Mouse (Mus musculus) left cerebral cortex, adult 9 months (tissue): ENCODE results near the gene Akap13.

ENCODE experiments used
- DNase-seq, 2 experiments: peaks; one replicate each; pipeline ENCODE4 v3.0.0; 2022; ENCODE audit warnings: low spot score in 2 of 2

Akap13 gene

DNA sequence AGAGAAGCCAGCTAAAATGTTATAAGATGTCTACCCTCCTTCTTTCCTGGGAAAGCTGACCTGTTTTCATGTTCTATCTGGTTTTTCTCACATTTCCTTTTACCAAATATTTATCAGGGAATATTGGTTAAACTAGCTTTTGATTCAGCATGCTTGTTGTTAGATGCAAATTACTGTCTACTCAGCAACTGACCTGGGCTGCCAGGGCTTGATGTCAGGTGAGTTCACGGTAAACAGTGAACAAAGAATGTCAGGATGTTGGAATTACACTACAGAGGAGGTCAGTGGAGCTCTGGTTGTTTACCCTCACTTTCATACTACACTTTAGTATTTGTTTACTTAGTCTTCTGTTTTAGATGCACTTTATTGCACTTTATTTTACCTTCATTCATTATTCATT is 5.0 kb downstream of the Akap13 start:
- no peak for DNase-seq

DNA sequence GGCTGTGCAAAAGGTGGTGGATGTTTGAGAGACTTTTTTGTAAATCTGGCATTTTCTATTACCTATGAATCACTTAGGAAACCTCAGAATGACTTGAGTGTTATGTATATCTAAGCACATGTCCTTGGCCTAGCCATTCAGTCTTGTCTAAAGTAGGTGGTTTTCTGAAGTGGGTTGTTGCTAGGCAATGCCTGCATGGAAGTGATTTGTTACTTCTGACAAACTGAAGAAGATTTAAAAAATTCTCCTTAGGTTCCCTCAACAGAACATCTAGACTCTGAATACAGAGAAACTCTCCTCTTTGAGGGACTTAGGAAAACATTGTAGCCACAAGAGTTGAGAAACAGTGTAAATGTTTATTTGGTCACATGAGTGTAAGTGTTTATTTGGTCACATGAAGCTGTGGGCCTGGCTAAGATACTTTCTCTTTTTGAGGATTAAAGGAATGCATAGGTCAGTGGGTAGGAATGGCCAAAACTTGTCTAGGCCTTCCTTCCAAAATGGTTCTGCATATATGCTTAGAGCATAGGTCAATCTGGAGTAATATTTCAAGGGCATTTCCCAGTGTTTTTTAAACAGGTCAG is 8.3 kb downstream of the Akap13 start:
- no peak for DNase-seq

DNA sequence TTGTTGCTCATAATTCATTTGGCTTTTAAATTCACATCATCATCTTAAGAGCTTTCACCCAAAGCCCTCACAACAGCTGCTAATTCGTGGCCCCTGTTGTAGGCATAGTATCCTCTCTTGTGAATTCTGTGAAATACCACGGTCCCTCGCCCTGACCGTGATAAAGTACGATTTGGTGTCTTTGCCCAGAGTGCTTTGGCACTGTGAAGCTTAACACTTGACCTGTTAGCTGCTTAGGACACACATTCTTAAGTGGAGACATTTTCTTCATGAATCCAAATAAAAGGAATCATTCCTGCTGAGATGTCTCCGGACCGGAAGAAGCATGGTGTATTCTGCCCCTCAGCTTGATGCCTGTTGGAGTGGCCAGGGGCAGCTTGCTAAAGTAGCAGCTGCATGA is 12.5 kb downstream of the Akap13 start:
- DNase-seq, result no peak

DNA sequence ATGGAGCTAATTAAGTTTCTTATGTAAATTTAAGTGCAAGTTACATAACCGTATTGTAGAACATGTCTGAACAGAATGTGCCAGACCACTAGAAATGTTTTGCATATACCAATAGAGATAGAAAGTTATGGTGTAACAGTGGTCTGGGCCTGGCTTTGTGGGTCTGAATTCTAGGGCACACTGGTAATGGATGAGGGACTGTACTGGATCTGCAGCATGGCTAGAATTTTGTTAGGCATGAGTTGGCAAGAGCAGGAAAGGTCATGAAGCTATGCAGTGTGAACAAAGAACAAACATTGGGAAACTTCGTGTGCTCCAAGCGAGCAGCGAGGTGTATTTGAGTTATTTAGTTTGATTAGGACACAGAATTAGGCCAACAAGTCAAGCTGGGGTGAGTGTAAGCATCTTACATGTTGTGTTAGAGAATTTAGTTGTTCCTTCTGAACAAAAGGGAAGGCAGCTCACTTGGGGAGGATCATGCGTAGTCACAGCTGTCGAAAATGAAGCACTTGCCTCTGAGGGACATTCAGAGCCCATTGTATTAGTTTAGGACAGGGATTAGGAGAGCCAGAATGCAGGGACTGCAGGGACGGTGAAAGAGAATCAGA is 15.1 kb downstream of the Akap13 start:
- DNase-seq, result no peak

- DNase-seq, result no peak
These were observed 17.2 kb downstream of the Akap13 start for GRCm38 (mm10) chr7:75472316-75473195.

DNA sequence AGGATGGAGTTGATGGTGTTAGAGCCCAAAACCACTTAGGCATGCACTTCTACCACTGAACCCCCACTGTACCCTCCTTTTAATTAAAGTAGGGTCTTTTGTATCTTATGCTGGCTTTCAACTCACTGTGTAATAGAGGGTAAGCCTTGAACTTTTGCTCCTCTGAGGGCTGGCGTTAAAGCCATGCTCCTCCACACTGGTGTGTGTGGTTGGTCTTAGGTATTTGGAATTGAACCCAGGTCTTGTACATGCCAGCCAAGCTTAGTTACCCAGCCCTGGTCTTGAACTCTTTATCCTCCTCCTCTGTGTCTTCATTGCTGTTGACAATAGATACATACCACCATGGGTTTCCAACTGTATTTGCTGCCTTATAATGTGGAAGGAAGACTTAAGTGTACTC is 18.0 kb downstream of the Akap13 start:
- no peak for DNase-seq

DNA sequence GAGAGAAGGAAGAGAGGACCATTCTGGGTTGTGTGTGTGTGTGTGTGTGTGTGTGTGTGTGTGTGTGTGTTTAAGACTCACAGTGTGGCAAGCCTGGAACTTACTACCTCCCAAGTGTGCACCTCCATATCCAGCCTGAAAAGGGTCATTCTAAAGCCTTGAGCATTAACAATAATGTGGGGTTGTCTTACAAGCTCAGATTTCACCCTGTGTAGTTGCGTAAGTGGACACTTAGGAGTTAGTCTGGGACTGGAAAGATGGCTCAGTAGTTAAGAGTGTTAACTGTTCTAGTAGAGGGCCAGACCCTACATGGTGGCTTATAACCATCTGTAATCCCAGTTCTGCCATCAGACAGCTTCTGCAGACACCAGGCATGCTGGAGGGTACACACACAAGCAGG is 18.7 kb downstream of the Akap13 start:
- DNase-seq, result no peak

DNA sequence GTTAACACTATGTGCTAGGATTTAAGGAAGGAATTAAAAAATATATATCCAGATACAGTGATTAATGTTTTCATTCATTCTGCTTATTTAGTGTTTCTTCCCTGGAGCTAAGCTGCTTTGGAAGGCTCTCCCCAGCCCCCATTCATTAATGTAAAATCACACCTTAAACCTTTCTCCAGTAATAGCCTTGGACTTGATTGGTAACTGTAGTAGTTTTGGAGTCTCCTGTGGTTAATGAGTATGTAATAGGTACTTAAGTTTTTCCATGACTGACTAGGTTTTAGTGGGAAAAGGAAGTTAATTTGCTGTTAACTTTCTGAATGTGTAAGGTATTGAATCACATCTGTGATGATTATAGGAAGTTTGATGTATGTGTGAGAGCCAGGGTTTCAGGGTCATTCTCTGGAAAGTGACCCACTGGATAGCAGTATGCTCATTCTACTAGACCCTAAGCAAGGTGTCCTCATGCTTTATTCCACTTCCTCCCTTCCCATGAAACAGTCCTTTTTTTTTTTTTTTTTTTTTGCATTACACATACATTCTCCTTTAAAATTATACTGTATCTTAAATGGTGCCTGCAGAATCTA is 19.3 kb downstream of the Akap13 start:
- DNase-seq, result no peak

- no peak for DNase-seq
These were observed 22.7 kb downstream of the Akap13 start for GRCm38 (mm10) chr7:75478060-75478459.

GRCm38 (mm10) chr7:75480721-75481426 is 25.5 kb downstream of the Akap13 start:
- no peak for DNase-seq

DNA sequence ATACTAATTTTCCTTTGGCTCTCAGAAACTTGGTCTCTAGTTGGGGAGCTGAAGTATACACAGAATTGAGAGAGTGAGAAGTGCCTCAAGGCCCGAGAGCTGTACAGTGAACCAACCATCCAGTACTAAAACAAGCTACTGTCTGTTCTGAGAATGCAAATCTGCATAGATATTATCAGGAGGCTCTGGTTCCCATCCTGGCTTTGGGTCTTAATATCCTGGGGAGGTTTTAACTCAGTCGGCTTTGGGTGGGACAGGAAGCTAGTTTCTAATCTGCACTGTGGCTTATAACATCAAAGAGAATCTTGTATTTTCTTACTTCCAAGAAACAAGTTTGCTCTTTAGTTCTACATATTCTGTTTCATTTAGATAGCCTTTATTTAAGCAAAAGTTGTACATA is 30.7 kb downstream of the Akap13 start:
- DNase-seq, result no peak

DNA sequence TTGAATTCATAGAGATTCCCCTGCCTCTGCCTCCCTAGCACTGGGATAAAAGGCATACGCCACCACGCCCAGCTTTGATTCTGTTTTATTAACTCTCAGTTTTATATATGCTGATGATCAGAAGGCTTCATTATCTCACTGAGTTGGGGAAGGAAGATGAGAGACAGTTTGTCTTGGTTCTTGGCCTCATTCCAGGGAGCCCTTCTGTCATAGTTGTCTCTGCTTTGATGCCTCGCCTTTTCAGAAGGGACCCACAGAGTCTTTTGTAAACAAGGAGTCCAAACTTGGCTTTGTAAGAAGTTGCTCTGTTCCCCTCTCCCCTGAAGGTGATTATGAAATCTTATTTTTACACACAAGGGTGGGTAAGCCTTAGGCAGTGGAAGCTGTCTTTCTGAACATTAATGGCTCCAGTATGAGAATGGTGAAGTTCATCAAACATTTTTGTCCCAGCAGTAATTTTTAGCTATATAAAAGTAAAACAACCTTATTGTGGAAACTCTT is 40.7 kb downstream of the Akap13 start:
- DNase-seq, result no peak

GRCm38 (mm10) chr7:75498627-75499026 is 43.3 kb downstream of the Akap13 start:
- DNase-seq, result no peak

GRCm38 (mm10) chr7:75499271-75499670 is 43.9 kb downstream of the Akap13 start:
- no peak for DNase-seq

DNA sequence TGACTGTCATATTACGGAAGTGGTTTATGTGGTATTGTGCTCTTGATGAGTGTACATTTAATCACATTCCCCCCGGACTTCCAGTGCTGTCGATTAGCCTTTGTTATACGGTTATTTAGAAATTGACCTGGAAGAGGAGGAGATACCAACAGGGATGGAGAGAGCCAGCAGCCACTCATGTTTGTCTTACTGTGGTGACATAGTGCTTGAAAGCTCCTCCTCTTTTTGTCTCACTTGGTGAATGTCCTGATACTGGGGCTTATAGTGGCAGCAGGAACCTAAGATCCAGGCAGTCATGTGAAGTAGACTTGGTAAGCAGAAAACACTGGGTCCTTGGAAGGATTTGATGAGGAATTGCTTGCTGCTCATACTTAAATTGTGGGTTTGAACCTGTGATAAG is 44.8 kb downstream of the Akap13 start:
- no peak for DNase-seq

- no peak for DNase-seq
These were observed 45.5 kb downstream of the Akap13 start for GRCm38 (mm10) chr7:75500793-75501192.

- DNase-seq, result no peak
These were observed 49.2 kb downstream of the Akap13 start for GRCm38 (mm10) chr7:75504524-75504923.

DNA sequence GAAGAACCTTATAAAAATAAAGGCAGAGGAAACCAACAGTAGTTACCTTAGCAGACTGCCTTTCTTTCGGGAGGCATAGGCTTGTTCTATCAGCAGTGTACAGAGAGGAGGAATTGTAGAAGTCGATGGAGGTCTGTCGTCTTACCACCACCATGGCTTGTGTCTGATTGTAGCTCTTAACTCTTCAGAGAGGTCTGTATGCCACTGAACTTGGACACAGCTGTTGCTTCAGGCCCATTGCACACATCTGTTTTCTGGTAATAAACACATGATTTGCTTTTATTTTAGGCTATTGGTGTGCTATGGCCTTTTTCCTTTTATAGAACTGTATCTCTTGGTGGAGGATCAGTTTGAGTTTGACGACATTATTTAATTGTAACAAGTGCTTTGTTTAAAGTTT is 51.3 kb downstream of the Akap13 start:
- DNase-seq, result no peak

- no peak for DNase-seq
These were observed 53.9 kb downstream of the Akap13 start for GRCm38 (mm10) chr7:75509085-75509873.

- DNase-seq, result no peak
These were observed 60.1 kb downstream of the Akap13 start for GRCm38 (mm10) chr7:75515472-75515871.
